Mouse (Mus musculus): ENCODE data around the gene Caml. TPM values are rescaled to one million over a fixed set of nuclear protein-coding genes. Genes with fewer than 3 reads are reported as not detected.
"Not testable (repeated sequence)": the region's sequence is repeated elsewhere in the genome, so short reads cannot be mapped to it uniquely, and the experiment has no call there.

Gene Caml
- total RNA-seq, 2 experiments from 2014 or later: 37.1 to 43.7 TPM

GRCm38 (mm10) chr13:55619328-55619727 lies 3.5 kb upstream of the Caml start:
- DNase-seq (ENCODE audit: low spot score in 2 of 2): no peak

DNA sequence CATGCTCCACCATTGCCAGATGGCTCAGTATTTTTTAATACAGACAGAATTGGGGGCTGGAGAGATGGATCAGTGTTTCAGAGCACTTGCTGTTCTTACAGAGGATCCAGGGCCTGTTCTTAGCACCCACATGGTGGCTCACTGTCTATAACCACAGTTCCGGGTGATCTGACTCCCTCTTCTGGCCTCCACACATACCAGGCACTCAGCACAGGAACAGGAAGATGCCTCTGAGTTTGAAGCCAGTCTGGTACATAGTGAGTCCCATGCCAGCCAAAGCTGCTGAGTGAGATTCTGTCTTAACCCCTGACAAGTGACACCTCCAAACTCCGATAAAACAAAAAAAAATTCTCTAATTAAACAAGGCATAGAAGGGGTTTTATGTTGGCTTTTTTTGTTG lies 2.5 kb upstream of the Caml start:
- DNase-seq (ENCODE audit: low spot score in 2 of 2): no peak

GRCm38 (mm10) chr13:55622156-55622648 lies 603 bp upstream of the Caml start:
- DNase-seq (ENCODE audit: low spot score in 2 of 2): not testable (repeated sequence)

- peak; percentile 89 to 91 for DNase-seq (ENCODE audit: low spot score in 2 of 2)
Observed at GRCm38 (mm10) chr13:55634639-55635127, 11.9 kb downstream of the Caml start, which contains the start of gene Ddx46. Gene Ddx46, plus strand, starts transcription at chr13:55635027.

- no peak for DNase-seq (ENCODE audit: low spot score in 2 of 2)
Observed at GRCm38 (mm10) chr13:55635146-55635571, 12.4 kb downstream of the Caml start.

DNA sequence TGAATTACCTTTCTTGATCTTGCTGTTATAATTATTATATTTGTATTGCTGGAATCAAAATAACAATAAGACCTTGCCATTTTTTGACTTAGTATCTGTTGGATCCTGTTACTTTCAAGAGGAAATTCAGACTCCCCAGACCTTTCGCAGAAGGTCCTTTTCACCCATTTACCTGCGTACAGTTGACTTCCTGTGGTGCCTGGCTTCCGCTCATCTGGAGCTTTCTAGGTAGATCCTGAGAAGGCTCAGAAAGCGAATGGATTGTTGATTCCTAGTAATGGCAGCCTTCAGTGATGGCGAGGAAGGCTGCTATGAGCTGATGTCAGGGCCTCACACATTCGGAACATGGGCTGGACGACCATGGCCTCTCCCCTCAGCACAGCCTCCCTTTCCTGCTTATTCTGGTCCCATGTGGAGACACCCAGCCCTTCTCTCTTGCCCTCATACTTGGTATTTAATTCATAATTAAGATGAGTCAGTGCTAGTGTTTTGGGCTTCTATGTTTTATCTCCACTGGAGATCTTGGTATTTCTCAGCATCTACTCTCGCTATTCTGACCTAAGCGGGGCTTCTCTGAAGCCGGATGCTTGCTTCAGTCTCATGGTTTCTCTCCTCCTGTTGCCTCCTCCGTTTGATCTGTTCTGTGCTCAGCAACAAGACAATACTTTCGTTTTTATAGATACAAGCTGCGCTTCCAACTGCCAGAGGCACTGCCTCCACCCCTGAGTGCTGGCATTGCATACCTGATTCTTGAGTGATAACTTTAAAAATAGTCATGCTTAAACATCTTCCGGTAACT lies 13.6 kb downstream of the Caml start:
- DNase-seq (ENCODE audit: low spot score in 2 of 2): no peak

- peak; percentile 71 to 78 for DNase-seq (ENCODE audit: low spot score in 2 of 2)
Observed at GRCm38 (mm10) chr13:55640480-55640879, 17.7 kb downstream of the Caml start.

DNA sequence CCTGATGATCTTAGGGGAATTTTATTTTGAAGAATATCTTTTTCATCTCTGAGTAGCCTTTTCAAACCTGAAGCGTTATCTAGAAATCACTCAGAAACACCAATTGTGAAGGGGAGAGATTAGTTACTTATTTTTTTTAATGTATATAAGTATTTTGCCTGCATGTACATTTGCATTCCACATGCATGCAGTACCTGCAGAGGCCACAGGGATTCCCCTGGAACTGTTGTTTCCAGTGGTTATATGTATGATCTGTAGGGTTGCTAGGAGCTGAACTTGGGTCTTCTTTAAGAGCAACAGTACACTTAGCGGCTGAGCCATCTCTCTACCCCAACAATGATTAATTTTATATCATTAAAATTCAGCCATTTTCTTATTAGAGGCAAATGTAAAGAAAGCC lies 21.7 kb downstream of the Caml start:
- DNase-seq (ENCODE audit: low spot score in 2 of 2): no peak

DNA sequence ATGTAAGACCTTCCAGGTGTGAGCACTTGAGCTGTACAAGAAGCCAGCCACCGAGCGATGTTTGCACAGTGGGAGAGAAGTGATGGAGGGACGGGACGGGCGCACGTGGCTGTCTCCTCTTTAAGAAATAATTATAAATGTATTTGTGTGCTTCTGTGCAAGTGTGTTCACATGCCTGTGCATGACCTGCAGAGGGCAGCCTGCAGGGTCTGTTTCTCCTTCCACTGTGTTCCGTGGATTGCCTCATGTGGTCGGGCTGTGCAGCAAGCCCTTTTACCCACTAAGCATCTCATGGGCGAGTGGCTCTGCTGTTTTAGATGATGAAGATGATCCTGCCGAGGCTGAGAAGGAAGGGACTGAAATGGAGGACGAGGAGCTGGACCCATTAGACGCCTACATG lies 27.3 kb downstream of the Caml start:
- no peak for DNase-seq (ENCODE audit: low spot score in 2 of 2)

GRCm38 (mm10) chr13:55650980-55651379 lies 28.2 kb downstream of the Caml start:
- DNase-seq (ENCODE audit: low spot score in 2 of 2): no peak

DNA sequence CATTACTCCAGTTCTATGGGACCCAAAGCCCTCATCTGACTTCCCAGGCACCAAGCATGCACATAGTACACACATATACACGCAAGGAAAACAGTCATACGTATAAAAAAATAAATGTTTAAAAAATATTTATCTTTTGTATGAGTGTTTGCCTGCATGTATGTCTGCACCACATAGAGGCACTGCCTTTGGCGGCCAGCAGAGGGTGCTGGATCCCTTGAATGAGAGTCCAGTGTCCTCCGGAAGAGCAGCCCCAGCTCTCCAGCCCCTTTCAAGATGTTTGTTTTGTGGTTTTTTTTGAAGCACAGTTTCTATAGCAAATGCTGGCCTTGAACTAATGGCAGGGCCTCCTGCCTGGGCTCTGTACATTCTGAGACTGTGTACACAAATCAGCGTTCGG lies 45.7 kb downstream of the Caml start:
- no peak for DNase-seq (ENCODE audit: low spot score in 2 of 2)

DNA sequence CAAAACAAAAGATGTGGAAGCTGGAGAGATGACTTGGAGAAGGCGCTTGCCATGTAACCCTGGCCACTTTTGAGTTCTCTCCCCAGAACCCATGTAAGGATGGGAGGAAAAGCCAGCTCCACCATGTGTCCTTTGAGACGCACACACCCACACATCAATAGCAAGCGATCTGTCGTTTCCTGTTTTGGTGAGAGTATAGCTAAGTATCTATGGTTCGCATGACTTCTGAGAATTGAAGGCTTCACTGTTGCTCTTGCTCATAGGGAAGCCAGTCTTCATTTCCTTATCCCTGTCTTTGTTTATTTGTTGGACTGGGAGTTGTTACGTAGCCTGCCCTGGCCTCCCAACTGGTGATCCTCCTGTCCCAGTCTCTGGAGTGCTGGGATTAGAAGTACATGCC lies 49.9 kb downstream of the Caml start:
- DNase-seq (ENCODE audit: low spot score in 2 of 2): no peak

GRCm38 (mm10) chr13:55677364-55677763 lies 54.6 kb downstream of the Caml start:
- DNase-seq (ENCODE audit: low spot score in 2 of 2): no peak

Other genes starting within 250 kb of the Caml start
- not detected for gene Slc34a1, start 224.8 kb upstream of the Caml start, total RNA-seq (2021)
- not detected for gene Pfn3, start 207.8 kb upstream of the Caml start, total RNA-seq (2021)
- under 1 TPM; 0.33 to 0.68 TPM for gene F12, start 196.2 kb upstream of the Caml start, total RNA-seq (2021)
- 10 to 100 TPM; 63.2 to 64.6 TPM for gene Grk6, start 177.9 kb upstream of the Caml start, total RNA-seq (2021)
- 10 to 100 TPM; 66.6 to 70.1 TPM for gene Prr7, start 158.7 kb upstream of the Caml start, total RNA-seq (2021)
- gene Dbn1, start 134.9 kb upstream of the Caml start, total RNA-seq (2021): 100 to 1,000 TPM; 263 to 271 TPM
- gene Pdlim7, start 109.3 kb upstream of the Caml start, total RNA-seq (2021): 100 to 1,000 TPM in 1 of 2 experiments, 10 to 100 TPM in 1; 91.7 to 101 TPM
- gene Dok3, start 93.7 kb upstream of the Caml start, total RNA-seq (2021): 10 to 100 TPM in 1 of 2 experiments, 1 to 10 TPM in 1; 9.1 to 12.2 TPM
- 10 to 100 TPM; 52.2 to 62.0 TPM for gene Ddx41, start 86.3 kb upstream of the Caml start, total RNA-seq (2021)
- 10 to 100 TPM; 77.0 to 81.8 TPM for gene Fam193b, start 51.9 kb upstream of the Caml start, total RNA-seq (2021)
- 100 to 1,000 TPM; 133 to 142 TPM for gene Tmed9, start 49.3 kb upstream of the Caml start, total RNA-seq (2021)
- gene B4galt7, start 23.1 kb upstream of the Caml start, total RNA-seq (2021): 10 to 100 TPM; 27.2 TPM
- 10 to 100 TPM; 40.3 to 45.4 TPM for gene Ddx46, start 12.0 kb downstream of the Caml start, total RNA-seq (2021)
- gene B230219D22Rik, start 70.1 kb downstream of the Caml start, total RNA-seq (2021): 10 to 100 TPM; 70.9 to 73.2 TPM
- 10 to 100 TPM; 77.1 to 84.5 TPM for gene Txndc15, start 91.6 kb downstream of the Caml start, total RNA-seq (2021)
- 10 to 100 TPM; 28.1 to 29.8 TPM for gene Pcbd2, start 104.4 kb downstream of the Caml start, total RNA-seq (2021)
- under 1 TPM in 1 of 2 experiments, not detected in 1; 0.37 TPM for gene Catsper3, start 161.6 kb downstream of the Caml start, total RNA-seq (2021)
- gene Pitx1, start 213.2 kb downstream of the Caml start, total RNA-seq (2021): not detected